In genomic region chr12:91965937-91966336, GRCm38 (mm10) we compare ENCODE assay signal across 19 mouse cellular contexts.
A peak's percentile ranks its signal among the peaks of the same experiment; 100 is the strongest.
DNase-seq lines count a peak whose midpoint lies in the region.
"Had no signal": no experiment of that assay in that cellular context is flagged by ENCODE, and none has a peak within 500 bp of the region (broad histone marks: within the 10 kb centered on the region; RNA-seq: fewer than 3 reads in every experiment).

No protein-coding gene starts in this region.

- peak; percentile 13 for DNase-seq in kidney, postnatal 14 days
- no peak for DNase-seq in kidney, adult 9 months
- peak; percentile 1 for DNase-seq in 416B (ENCODE audit: low read depth)
- DNase-seq in limb, embryonic 10.5 days (ENCODE audit: low spot score), result peak; percentile 7
- peak; percentile 42 for DNase-seq in lung, postnatal 36 days
- no peak for DNase-seq in heart, adult 18-20 months
- DNase-seq: adrenal gland, postnatal 25 days; cerebellum, adult 18-20 months; cerebellum, adult 9-11 months; cerebellum, postnatal 36 days; gastrocnemius, adult 2 months; gastrocnemius, postnatal 25 days; heart, adult 11 months; heart, postnatal 36 days had no signal

- H3K4me3 ChIP-seq in limb, embryonic 10.5 days, result no peak overlapping the region
- H3K4me3 ChIP-seq: embryonic facial prominence, embryonic 15.5 days; erythroblast, embryonic 14.5 days; forebrain, embryonic 10.5 days; gastrocnemius, adult 2 months; heart, embryonic 10.5 days; hindbrain, embryonic 12.5 days had no signal

- 93% methylated on average over 1 of the region's 1 CpGs for WGBS in limb, embryonic 10.5 days

- no peak overlapping the region for H3K27ac ChIP-seq in limb, embryonic 10.5 days
- H3K27ac ChIP-seq: embryonic facial prominence, embryonic 15.5 days; forebrain, embryonic 10.5 days; gastrocnemius, adult 2 months; heart, embryonic 10.5 days; hindbrain, embryonic 12.5 days had no signal

- peaks cover 7% of the 10 kb centered on the region; the same call in 1 of the 2 replicates for H3K4me1 ChIP-seq in limb, embryonic 10.5 days
- H3K4me1 ChIP-seq: embryonic facial prominence, embryonic 15.5 days; forebrain, embryonic 10.5 days; hindbrain, embryonic 12.5 days had no signal

- no peaks in the 10 kb centered on the region for H3K36me3 ChIP-seq in limb, embryonic 10.5 days
- H3K36me3 ChIP-seq: embryonic facial prominence, embryonic 15.5 days; forebrain, embryonic 10.5 days; heart, embryonic 10.5 days; hindbrain, embryonic 12.5 days had no signal

- no peaks in the 10 kb centered on the region for H3K27me3 ChIP-seq in limb, embryonic 10.5 days (ENCODE audit: low read depth, poor library complexity, severe bottlenecking)
- H3K27me3 ChIP-seq: embryonic facial prominence, embryonic 15.5 days; hindbrain, embryonic 12.5 days had no signal

- H3K9me3 ChIP-seq in limb, embryonic 10.5 days (replicated peaks), result no peaks in the 10 kb centered on the region
- H3K9me3 ChIP-seq: embryonic facial prominence, embryonic 15.5 days; forebrain, embryonic 10.5 days; heart, embryonic 10.5 days; hindbrain, embryonic 12.5 days had no signal

Comparison
In these comparisons a context has a peak if more than half of its experiments do, and no peak if none do; other contexts are left out.
1. DNase-seq: peak in kidney, postnatal 14 days (single experiment), 416B (single experiment), limb, embryonic 10.5 days (single experiment) and lung, postnatal 36 days (single experiment); none in kidney, adult 9 months (single experiment) and heart, adult 18-20 months (0 of 2).